Mouse (Mus musculus) left cerebral cortex, adult 2 months (tissue): ENCODE measurements at regions not wholly inside any gene's neighbourhood (a gene's known extent, or its start where the extent isn't known, plus 50 kb on each side); places are given as distances from the start of the nearest gene placed in this dataset.

ENCODE experiments used
- DNase-seq, 2 experiments: peaks; one replicate each; pipeline ENCODE4 v3.0.0; 2021 to 2022; ENCODE audit warnings: low spot score in 2 of 2, mixed read lengths in 1 of 2; ENCODE audit errors: extremely low spot score in 1 of 2
- H3K27ac ChIP-seq: fragments of 200-600 bp; 2 replicates; pipeline ENCODE4 v1.8.1; 2022
- H3K4me3 ChIP-seq: fragments of 200-600 bp; 2 replicates; pipeline ENCODE4 v1.8.1; 2022
- CTCF ChIP-seq: fragments of 200-600 bp; IDR thresholded peaks from 2 replicates; pipeline ENCODE4 v1.8.1; 2022; ENCODE audit warnings: antibody characterized with exemption, mild to moderate bottlenecking, moderate library complexity
- intact Hi-C: fragments of 180-260 bp; cut with DNase I; formaldehyde crosslinking; loops from one replicate; pipeline ENCODE4 v1.15.1; 2025

GRCm38 (mm10) chr10:9087171-9087570, 201.3 kb upstream of the Sash1 start:
- intact Hi-C loops = no loop called here
- TF ChIP-seq CTCF = no peak

GRCm38 (mm10) chr10:9086666-9087065, 200.8 kb upstream of the Sash1 start:
- DNase-seq = no peak
- intact Hi-C loops = no loop called here
- no peak overlapping the region for H3K4me3 ChIP-seq
- TF ChIP-seq CTCF = no peak
- no peak overlapping the region for H3K27ac ChIP-seq

More at GRCm38 (mm10) chr10:9087171-9087570, 201.3 kb upstream of the Sash1 start:
- no peak for DNase-seq
- Histone ChIP-seq H3K4me3 (no peak overlapping the region), H3K27ac (no peak overlapping the region)

DNA sequence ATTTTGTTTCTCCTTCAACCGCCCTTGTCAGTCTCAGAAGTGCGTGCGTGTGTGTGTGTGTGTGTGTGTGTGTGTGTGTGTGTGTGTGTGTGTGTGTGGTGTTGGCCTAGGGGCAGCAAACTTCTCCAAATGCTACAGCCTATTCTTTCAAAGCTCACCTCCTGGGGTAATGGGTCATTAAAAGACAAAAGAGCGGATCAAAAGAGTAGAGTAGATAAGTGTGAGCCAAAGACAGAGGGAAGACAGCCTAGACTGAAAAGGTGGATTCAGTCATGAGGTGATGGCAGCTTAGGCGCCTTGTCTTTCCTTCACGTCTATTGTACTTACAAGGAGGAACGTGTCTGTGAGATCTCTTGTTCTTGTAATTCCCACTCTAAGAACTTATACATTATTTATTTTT, 199.6 kb upstream of the Sash1 start:
- intact Hi-C loops = no loop called here
- no peak for DNase-seq

GRCm38 (mm10) chr10:9074916-9075315, 189.0 kb upstream of the Sash1 start:
- TF ChIP-seq CTCF = no peak
- intact Hi-C loops = loop anchor here (5.0 kb wide), 1 partner anchor 283 kb away; no protein-coding TSS in a partner anchor
- H3K27ac ChIP-seq = no peak overlapping the region
- H3K4me3 ChIP-seq = no peak overlapping the region
- DNase-seq = no peak

More for the DNA sequence above, 199.6 kb upstream of the Sash1 start:
- Histone ChIP-seq H3K27ac (no peak overlapping the region), H3K4me3 (no peak overlapping the region)
- TF ChIP-seq CTCF = no peak

- peak in 1 of 2 experiments; percentile 18 for DNase-seq
- TF ChIP-seq CTCF = peak; percentile 63
- Histone ChIP-seq H3K27ac (no peak overlapping the region), H3K4me3 (no peak overlapping the region)
- intact Hi-C loops = loop anchor here (5.0 kb wide), 1 partner anchor 279 kb away; no protein-coding TSS in a partner anchor
These were observed 185.8 kb upstream of the Sash1 start for GRCm38 (mm10) chr10:9071630-9072029.

GRCm38 (mm10) chr10:9069608-9070190, 183.8 kb upstream of the Sash1 start:
- TF ChIP-seq CTCF = no peak
- H3K27ac ChIP-seq = no peak overlapping the region
- intact Hi-C loops = loop anchor here (5.0 kb wide), 1 partner anchor 277 kb away; no protein-coding TSS in a partner anchor
- no peak for DNase-seq
- no peak overlapping the region for H3K4me3 ChIP-seq

GRCm38 (mm10) chr10:9066566-9066965, 180.7 kb upstream of the Sash1 start:
- intact Hi-C loops = no loop called here
- no peak for TF ChIP-seq CTCF
- H3K4me3 ChIP-seq = no peak overlapping the region
- DNase-seq = no peak
- no peak overlapping the region for H3K27ac ChIP-seq

GRCm38 (mm10) chr10:9061979-9062378, 176.1 kb upstream of the Sash1 start:
- intact Hi-C loops = no loop called here
- Histone ChIP-seq H3K4me3 (no peak overlapping the region), H3K27ac (no peak overlapping the region)
- no peak for TF ChIP-seq CTCF
- no peak for DNase-seq

GRCm38 (mm10) chr10:9055274-9055673, 169.4 kb upstream of the Sash1 start:
- no peak for TF ChIP-seq CTCF
- Histone ChIP-seq H3K27ac (no peak overlapping the region), H3K4me3 (no peak overlapping the region)
- DNase-seq = no peak
- intact Hi-C loops = no loop called here

- DNase-seq = no peak
- Histone ChIP-seq H3K27ac (no peak overlapping the region), H3K4me3 (no peak overlapping the region)
- peak; percentile 77 for TF ChIP-seq CTCF
- intact Hi-C loops = loop anchor here (1.0 to 5.0 kb wide), 3 partner anchors 524 to 699 kb away; no protein-coding TSS in a partner anchor
These were observed 167.5 kb upstream of the Sash1 start for GRCm38 (mm10) chr10:9053371-9053770.

DNA sequence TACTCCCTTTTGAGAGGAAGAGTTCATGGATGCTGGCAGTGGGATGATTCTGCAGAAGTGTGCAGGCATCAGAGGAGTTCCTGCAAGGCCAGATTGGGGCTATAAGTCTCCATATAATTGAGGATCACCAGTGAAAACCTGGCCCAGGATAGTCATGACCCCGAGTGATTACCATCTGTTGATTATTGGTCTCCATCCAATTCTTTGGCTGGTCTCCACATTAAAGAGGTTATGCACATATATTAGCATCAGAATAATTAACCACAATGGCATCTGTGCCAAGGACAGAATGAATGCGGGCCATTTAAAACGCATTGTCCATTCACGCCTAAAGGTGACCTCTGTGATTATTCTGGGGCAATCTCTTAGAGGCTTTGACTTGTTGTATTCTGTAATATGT, 161.5 kb upstream of the Sash1 start:
- H3K4me3 ChIP-seq = no peak overlapping the region
- no peak for DNase-seq
- no peak overlapping the region for H3K27ac ChIP-seq
- intact Hi-C loops = no loop called here
- TF ChIP-seq CTCF = no peak

DNA sequence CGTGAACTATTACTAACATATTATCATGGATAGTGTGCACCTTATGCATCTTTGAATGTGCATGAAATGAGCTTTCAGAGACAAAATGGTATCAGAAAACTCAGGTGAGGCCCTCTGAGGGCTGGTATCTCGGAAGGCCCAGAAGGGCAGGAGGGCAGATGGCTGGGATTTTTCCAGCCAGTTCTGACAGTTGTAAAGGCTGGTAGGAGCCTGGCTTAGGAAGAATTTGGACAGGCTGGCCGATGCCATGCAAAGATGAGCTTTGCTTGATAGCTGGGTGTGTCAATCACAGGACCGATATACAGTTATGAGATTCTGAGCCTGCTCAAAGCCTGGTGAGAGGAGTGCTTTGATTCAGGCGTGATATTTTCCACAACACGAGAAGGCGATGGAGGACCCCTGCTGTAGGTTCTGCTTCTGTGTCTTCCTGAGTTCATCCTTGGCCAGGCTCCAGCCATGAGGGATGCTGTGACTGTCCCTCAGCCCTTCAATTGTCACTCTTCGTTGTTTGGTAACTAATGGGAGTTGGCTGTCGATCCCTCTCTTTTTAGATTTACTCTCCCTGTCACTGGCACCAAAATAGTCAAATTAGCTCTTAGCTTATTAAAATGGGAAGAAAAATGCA, 159.0 kb upstream of the Sash1 start:
- Histone ChIP-seq H3K27ac (no peak overlapping the region), H3K4me3 (no peak overlapping the region)
- intact Hi-C loops = no loop called here
- TF ChIP-seq CTCF = no peak
- no peak for DNase-seq

DNA sequence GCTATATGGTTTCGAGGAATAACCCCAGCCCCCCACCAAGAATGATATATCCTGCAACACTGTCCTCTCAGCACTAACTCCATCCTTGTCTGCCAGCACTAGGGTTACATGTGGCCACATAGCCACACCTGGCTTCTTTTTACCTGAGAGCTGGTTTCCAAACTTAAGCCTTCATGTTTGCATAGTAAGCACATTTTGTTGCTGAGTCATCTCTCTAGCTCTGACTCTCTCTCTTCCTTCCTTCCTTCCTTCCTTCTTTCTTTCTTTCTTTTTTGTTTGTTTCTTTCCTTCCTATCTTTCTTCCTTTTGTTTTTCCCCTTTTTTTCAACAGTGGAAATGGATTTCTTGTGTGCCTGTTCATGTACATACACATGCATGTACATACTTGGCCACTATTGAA, 157.6 kb upstream of the Sash1 start:
- intact Hi-C loops = no loop called here
- Histone ChIP-seq H3K27ac (no peak overlapping the region), H3K4me3 (no peak overlapping the region)
- no peak for TF ChIP-seq CTCF
- DNase-seq = no peak
